Mouse (Mus musculus): ENCODE measurements around the gene Cep83. TPM values are rescaled to one million over a fixed set of nuclear protein-coding genes. Genes with fewer than 3 reads are reported as not detected.

Cep83 gene
- total and polyA plus RNA-seq, 2 experiments from 2014 or later: 17.9 to 28.4 TPM

DNA sequence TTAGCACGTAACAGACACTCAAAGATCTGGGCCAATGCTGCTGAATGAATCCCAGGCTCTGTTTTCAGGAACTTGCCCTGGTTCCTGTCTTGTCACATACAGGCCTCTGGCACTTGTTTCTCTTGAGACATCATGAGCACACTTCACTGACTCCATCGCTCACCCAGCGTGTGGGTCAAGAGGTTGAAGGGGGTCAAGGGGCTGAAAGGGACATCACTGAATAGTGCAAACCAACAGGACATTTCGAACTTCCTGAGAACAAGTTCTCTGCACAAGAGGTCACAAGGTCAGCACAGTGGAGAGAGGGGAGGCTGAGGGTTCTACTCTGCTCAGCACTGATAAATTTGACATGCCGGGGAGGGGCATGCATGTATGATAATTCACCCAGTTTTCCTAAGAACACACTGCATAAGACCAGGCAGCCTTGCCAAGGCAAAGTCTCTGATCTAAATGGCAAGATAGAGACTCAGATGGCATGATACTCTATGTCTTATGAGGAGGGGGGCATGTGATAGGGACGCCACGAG lies 121.6 kb downstream of the Cep83 start:
- no peak for TF ChIP-seq CTCF (IDR thresholded peaks at IDR 0.05; ENCODE audit: low read depth)
- Histone ChIP-seq H3K4me1 (ENCODE audit: insufficient read depth) (peaks cover 15% of the 10 kb centered on the region; the same call in 1 of the 2 replicates), H3K4me3 (ENCODE audit: low read depth, low read length) (no peak overlapping the region), H3K9me3 (ENCODE audit: low read length) (no peaks in the 10 kb centered on the region), H3K27ac (ENCODE audit: low read depth, low read length) (no peak overlapping the region), H3K9ac (no peak overlapping the region), H3K36me3 (ENCODE audit: insufficient read depth) (0 out of 2 replicates have a peak, but pooled peaks cover 3% of the 10 kb centered on the region), H3K4me2 (ENCODE audit: low read depth) (no peak overlapping the region), H3K27me3 (ENCODE audit: insufficient read depth, low read length) (no peaks in the 10 kb centered on the region)
- no peak for DNase-seq
- 79% methylated on average over 7 of the region's 7 CpGs for WGBS
- no peak for ATAC-seq

DNA sequence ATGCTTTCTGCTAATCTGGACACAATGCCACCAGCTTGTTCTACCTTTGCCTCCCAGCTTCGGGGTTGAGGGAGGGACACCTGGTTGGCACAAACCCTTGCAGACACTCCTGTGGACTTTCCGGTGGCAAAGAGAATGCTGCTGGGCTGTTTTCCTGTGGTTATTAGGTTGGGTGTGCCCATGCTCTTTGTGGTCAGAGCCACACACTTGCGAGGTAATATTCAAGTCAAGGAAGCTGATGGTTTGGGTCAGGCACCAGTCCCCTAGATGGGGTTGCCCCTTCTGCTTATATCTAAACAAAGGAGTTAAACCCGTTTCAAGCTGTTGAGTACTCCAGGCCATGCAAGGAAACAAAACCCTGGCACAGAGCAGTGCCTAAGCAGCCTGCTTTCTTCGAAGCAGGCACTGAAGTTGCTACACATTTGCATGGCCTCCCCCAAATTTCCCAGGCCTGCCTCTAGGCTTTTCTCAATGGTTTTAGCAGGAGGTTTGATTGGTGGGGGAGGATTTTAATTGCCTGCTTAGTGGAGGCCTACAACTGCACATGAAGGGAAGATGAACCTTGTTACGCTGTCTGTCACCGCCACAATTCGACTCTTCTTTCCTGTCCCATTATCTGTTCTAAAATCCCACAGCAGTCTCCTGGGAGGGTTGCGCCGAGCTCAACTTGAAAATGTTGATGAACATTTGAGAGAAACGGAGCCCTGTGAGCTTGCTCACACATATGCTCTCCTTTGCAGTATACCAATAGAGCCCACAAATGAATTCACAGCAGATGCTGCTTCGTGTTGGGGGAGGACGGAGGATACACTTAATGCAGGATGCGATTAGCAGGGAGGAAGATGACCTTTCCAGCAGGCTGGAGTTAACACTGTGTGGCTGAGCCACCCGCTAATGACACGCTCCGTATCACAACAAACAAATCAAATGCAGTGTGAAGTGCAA lies 123.7 kb downstream of the Cep83 start:
- ATAC-seq (peak; percentile 83), DNase-seq (peak; percentile 53)
- Histone ChIP-seq H3K4me2 (ENCODE audit: low read depth) (no peak overlapping the region), H3K27ac (ENCODE audit: low read depth, low read length) (peak overlapping the region; percentile 57), H3K9ac (no peak overlapping the region), H3K4me1 (ENCODE audit: insufficient read depth) (peaks cover 15% of the 10 kb centered on the region; the same call in 1 of the 2 replicates), H3K36me3 (ENCODE audit: insufficient read depth) (0 out of 2 replicates have a peak, but pooled peaks cover 5% of the 10 kb centered on the region), H3K9me3 (ENCODE audit: low read length) (no peaks in the 10 kb centered on the region), H3K4me3 (ENCODE audit: low read depth, low read length) (no peak overlapping the region), H3K27me3 (ENCODE audit: insufficient read depth, low read length) (no peaks in the 10 kb centered on the region)
- TF ChIP-seq CTCF (IDR thresholded peaks at IDR 0.05; ENCODE audit: low read depth): no peak
- WGBS: 50% methylated on average over 17 of the region's 17 CpGs

DNA sequence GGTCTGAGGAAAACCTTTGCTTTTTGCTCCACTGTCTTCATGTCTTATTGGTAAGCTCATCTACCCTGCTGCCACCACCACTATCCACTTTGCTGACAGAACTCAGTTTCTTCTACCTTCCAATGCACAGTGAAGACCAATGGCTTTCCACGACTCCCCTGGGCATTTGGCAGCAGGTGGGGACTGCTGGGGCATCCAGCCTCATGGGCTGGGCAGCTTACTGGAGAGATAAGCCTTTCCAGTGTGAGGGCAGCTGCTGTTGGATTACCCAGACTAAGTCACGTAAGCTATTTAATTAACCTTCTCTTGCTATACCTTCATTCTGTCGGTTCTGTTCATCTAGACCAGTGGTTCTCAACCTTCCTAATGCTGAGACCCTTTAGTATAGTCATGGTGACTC lies 129.7 kb downstream of the Cep83 start:
- Histone ChIP-seq H3K27me3 (ENCODE audit: insufficient read depth, low read length) (no peaks in the 10 kb centered on the region), H3K9me3 (ENCODE audit: low read length) (no peaks in the 10 kb centered on the region), H3K4me2 (ENCODE audit: low read depth) (no peak overlapping the region), H3K36me3 (ENCODE audit: insufficient read depth) (0 out of 2 replicates have a peak, but pooled peaks cover 3% of the 10 kb centered on the region), H3K4me3 (ENCODE audit: low read depth, low read length) (no peak overlapping the region), H3K9ac (no peak overlapping the region), H3K27ac (ENCODE audit: low read depth, low read length) (no peak overlapping the region), H3K4me1 (ENCODE audit: insufficient read depth) (peaks cover 7% of the 10 kb centered on the region; the same call in 1 of the 2 replicates)
- DNase-seq (no peak), ATAC-seq (no peak)
- 93% methylated on average over 3 of the region's 3 CpGs for WGBS
- TF ChIP-seq CTCF (IDR thresholded peaks at IDR 0.05; ENCODE audit: low read depth): no peak

DNA sequence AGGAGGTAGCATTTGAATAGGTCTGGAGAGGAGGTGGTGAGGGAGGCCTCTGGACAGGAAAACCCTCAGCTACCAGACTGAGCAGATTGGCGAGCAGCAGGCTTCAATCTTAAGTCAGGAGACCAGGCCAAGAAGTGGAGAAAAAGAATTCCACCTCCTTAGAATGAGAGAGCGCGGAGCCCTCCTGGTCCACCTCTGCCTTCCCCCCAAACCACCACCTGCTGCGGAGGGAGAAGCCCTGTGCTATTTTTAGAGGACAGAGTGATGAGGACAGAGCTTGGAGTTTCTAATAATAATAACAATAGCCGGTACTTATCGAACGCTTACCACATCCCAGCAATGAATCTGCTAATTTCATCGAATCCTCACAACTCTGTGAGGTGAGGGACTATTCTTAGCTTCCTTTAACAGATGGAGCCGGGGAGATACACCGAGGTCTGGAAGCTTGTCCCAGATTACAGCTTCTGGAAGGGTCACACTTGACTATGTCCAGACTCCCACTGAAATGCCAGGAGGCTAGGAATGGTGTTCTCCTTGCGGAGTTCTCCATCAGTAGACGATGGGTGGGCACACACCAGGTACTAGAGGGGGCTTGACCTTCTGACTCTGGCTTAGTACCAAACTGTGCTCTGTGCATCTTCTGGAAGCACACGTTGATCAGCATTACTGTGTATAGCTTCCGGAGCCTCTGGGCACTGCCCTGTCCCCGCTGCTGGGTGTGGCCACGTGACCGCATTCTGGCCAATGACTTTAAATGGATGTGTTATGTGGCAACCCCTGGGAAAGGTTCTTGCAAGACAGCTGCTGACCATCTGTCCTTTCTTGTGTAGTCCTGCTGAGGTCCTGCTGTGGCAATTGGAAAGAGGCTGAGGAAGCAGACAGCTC lies 130.6 kb downstream of the Cep83 start:
- DNase-seq: no peak
- no peak for TF ChIP-seq CTCF (IDR thresholded peaks at IDR 0.05; ENCODE audit: low read depth)
- WGBS: 89% methylated on average over 17 of the region's 17 CpGs

DNA sequence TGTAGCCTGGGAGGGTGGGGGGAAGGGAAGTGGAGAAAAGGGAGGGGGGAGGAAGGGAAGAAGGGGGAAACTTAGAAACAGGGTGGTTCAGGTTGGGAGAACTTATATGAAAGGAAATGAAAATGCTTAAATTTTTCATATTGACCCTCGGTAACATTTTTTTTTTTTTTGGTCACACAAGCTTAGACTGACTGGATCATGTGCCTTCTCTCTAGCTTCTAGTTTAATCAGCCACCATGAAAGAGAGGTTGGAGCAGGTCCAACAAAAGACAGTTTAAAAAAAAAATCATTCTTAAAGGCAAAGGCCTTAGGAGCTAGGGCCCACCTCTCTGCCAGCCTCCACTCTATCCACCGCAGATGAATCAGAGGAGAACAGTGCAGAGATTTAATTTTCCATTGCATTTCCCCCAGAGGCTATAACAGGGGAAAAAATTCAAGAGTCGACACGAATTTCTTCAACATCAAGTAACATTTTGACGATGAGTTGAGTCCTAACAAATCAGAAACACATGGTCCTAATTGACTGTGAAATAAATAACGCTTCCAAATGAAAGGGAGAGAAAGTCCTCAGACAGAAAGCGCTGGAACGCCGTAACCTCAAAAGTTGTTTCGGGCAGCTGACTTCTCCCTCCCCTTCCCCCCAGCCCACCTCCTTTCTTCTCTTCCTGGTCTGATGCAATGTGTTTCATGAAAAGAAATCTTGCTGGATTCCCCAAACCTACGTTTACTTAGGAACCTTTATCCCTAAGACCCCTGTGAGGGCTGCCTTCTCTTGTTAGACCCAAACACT lies 135.7 kb downstream of the Cep83 start:
- Histone ChIP-seq H3K4me1 (ENCODE audit: insufficient read depth) (peaks cover 2% of the 10 kb centered on the region; the same call in 1 of the 2 replicates), H3K27ac (ENCODE audit: low read depth, low read length) (0 out of 2 replicates have a peak overlapping the region, but pooled peaks have one; percentile 9), H3K9me3 (ENCODE audit: low read length) (no peaks in the 10 kb centered on the region), H3K36me3 (ENCODE audit: insufficient read depth) (0 out of 2 replicates have a peak, but pooled peaks cover 7% of the 10 kb centered on the region), H3K4me2 (ENCODE audit: low read depth) (no peak overlapping the region), H3K27me3 (ENCODE audit: insufficient read depth, low read length) (no peaks in the 10 kb centered on the region), H3K4me3 (ENCODE audit: low read depth, low read length) (no peak overlapping the region), H3K9ac (no peak overlapping the region)
- no peak for TF ChIP-seq CTCF (IDR thresholded peaks at IDR 0.05; ENCODE audit: low read depth)
- no peak for ATAC-seq
- 45% methylated on average over 11 of the region's 11 CpGs for WGBS
- no peak for DNase-seq

More for the DNA sequence above, 130.6 kb downstream of the Cep83 start:
- peaks cover under 1% of the 10 kb centered on the region; the same call in 1 of the 2 replicates for H3K4me1 ChIP-seq (ENCODE audit: insufficient read depth)
- H3K27ac ChIP-seq (ENCODE audit: low read depth, low read length): no peak overlapping the region
- H3K9ac ChIP-seq: no peak overlapping the region
- ATAC-seq: no peak
- H3K4me2 ChIP-seq (ENCODE audit: low read depth): no peak overlapping the region
- H3K4me3 ChIP-seq (ENCODE audit: low read depth, low read length): no peak overlapping the region
- 0 out of 2 replicates have a peak, but pooled peaks cover 3% of the 10 kb centered on the region for H3K36me3 ChIP-seq (ENCODE audit: insufficient read depth)
- H3K27me3 ChIP-seq (ENCODE audit: insufficient read depth, low read length): no peaks in the 10 kb centered on the region
- no peaks in the 10 kb centered on the region for H3K9me3 ChIP-seq (ENCODE audit: low read length)

DNA sequence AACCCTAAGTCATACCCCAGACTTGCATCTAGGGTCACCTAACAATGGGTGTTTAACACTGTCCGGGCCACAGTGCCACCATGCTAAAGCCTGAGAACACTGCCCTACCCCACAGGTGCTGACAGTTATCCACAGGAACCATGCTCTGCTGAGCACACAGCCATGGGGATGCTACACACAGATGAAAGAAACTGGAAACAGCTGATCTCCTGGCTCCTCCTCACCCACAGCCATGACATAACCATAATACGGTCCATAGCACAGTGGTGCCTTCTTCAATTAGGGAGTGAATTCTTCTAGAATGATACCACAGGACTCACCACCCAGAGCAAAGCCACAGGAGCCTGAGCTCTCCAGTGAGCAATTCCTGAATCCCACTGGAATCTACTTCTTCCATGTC lies 137.5 kb downstream of the Cep83 start:
- WGBS: 97% methylated on average over 2 of the region's 2 CpGs
- no peak for ATAC-seq
- H3K27ac ChIP-seq (ENCODE audit: low read depth, low read length): no peak overlapping the region
- H3K4me3 ChIP-seq (ENCODE audit: low read depth, low read length): no peak overlapping the region
- DNase-seq: no peak
- TF ChIP-seq CTCF (IDR thresholded peaks at IDR 0.05; ENCODE audit: low read depth): no peak
- H3K36me3 ChIP-seq (ENCODE audit: insufficient read depth): 0 out of 2 replicates have a peak, but pooled peaks cover 7% of the 10 kb centered on the region
- no peaks in the 10 kb centered on the region for H3K9me3 ChIP-seq (ENCODE audit: low read length)
- no peak overlapping the region for H3K4me2 ChIP-seq (ENCODE audit: low read depth)
- no peak overlapping the region for H3K9ac ChIP-seq
- H3K4me1 ChIP-seq (ENCODE audit: insufficient read depth): peaks cover 5% of the 10 kb centered on the region; the same call in 1 of the 2 replicates
- no peaks in the 10 kb centered on the region for H3K27me3 ChIP-seq (ENCODE audit: insufficient read depth, low read length)

All from forebrain, postnatal 0 days (tissue).